Mouse (Mus musculus): ENCODE results near the gene Ppm1e. TPM values are rescaled to one million over a fixed set of nuclear protein-coding genes. Genes with fewer than 3 reads are reported as not detected.
"Not testable (repeated sequence)": the region's sequence is repeated elsewhere in the genome, so short reads cannot be mapped to it uniquely, and the experiment has no call there.

The Ppm1e gene
- polyA plus RNA-seq, 1 experiment, result 3.6 TPM

DNA sequence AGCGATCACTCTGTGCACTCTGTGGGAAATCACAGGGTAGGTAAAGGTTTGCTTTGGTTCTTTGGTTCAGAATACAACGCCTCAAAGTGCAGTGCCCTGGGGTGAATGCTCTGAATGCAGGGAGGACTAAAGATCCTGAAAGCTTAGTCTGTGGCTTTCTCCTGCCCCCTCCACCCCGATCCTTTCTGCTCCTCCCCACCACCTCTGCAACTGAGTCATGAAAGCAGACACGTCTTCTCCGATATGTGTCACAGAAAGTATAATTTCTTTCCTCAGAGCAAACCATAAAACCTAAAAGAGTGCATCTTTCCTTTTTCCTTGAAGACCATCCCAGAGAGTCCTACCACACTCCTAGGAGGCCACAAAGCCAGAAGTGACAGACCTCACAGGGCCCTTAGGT, 86.1 kb downstream of the Ppm1e start:
- Histone ChIP-seq H3K4me3 (ENCODE audit: control insufficient read depth, insufficient read depth, low read length) (no peak overlapping the region), H3K27me3 (ENCODE audit: control insufficient read depth, insufficient read depth, low read length) (no peaks in the 10 kb centered on the region), H3K4me1 (replicated peaks; ENCODE audit: control insufficient read depth, insufficient read depth, low read length) (peaks cover 5% of the 10 kb centered on the region), H3K36me3 (ENCODE audit: control insufficient read depth, insufficient read depth, low read length) (no peaks in the 10 kb centered on the region), H3K27ac (ENCODE audit: control insufficient read depth, insufficient read depth, low read length) (no peak overlapping the region)
- DNase-seq, result no peak
- 96% methylated on average over 5 of the region's 5 CpGs for WGBS
- TF ChIP-seq CTCF (IDR thresholded peaks at IDR 0.05; ENCODE audit: borderline replicate concordance, control insufficient read depth, extremely low read depth, insufficient read depth, low read length, poor library complexity) (no peak), POLR2A (IDR thresholded peaks at IDR 0.05; ENCODE audit: control insufficient read depth, extremely low read depth, insufficient read depth, low read length, poor library complexity) (no peak)

- 94% methylated on average over 1 of the region's 1 CpGs for WGBS
- no peak for TF ChIP-seq POLR2A (IDR thresholded peaks at IDR 0.05; ENCODE audit: control insufficient read depth, extremely low read depth, insufficient read depth, low read length, poor library complexity)
- no peak for TF ChIP-seq CTCF (IDR thresholded peaks at IDR 0.05; ENCODE audit: borderline replicate concordance, control insufficient read depth, extremely low read depth, insufficient read depth, low read length, poor library complexity)
- Histone ChIP-seq H3K4me1 (replicated peaks; ENCODE audit: control insufficient read depth, insufficient read depth, low read length) (peaks cover under 1% of the 10 kb centered on the region), H3K4me3 (ENCODE audit: control insufficient read depth, insufficient read depth, low read length) (no peak overlapping the region), H3K27me3 (ENCODE audit: control insufficient read depth, insufficient read depth, low read length) (no peaks in the 10 kb centered on the region), H3K27ac (ENCODE audit: control insufficient read depth, insufficient read depth, low read length) (no peak overlapping the region), H3K36me3 (ENCODE audit: control insufficient read depth, insufficient read depth, low read length) (no peaks in the 10 kb centered on the region)
- no peak for DNase-seq
These were observed 87.3 kb downstream of the Ppm1e start for GRCm38 (mm10) chr11:87271479-87271878.

- TF ChIP-seq CTCF (IDR thresholded peaks at IDR 0.05; ENCODE audit: borderline replicate concordance, control insufficient read depth, extremely low read depth, insufficient read depth, low read length, poor library complexity), result no peak
- no peak for TF ChIP-seq POLR2A (IDR thresholded peaks at IDR 0.05; ENCODE audit: control insufficient read depth, extremely low read depth, insufficient read depth, low read length, poor library complexity)
- Histone ChIP-seq H3K36me3 (ENCODE audit: control insufficient read depth, insufficient read depth, low read length) (no peaks in the 10 kb centered on the region), H3K4me3 (ENCODE audit: control insufficient read depth, insufficient read depth, low read length) (no peak overlapping the region), H3K27me3 (ENCODE audit: control insufficient read depth, insufficient read depth, low read length) (no peaks in the 10 kb centered on the region), H3K27ac (ENCODE audit: control insufficient read depth, insufficient read depth, low read length) (no peak overlapping the region), H3K4me1 (replicated peaks; ENCODE audit: control insufficient read depth, insufficient read depth, low read length) (no peaks in the 10 kb centered on the region)
- WGBS, result 69% methylated on average over 2 of the region's 2 CpGs
- DNase-seq, result no peak
These were observed 87.9 kb downstream of the Ppm1e start for GRCm38 (mm10) chr11:87270958-87271357.

DNA sequence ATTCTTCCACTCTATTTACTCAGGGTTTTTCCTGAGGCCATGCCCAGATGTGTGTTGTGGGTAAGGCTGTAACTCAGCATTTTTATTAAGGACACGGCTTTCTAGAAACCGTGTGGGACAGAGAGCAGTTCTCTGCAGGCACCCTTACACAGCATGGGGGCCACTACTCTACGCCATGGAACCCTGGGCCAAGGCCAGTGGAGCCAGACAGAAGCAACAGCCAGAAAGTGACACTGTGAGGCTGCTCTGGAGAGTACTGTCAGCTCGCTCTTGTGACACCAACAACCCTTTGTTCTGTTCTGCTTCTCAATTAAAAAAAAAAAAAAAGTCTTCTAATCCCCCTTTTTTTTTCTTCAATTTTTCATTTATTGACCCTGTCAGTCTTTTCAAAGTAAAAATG, 88.4 kb downstream of the Ppm1e start:
- H3K36me3 ChIP-seq (ENCODE audit: control insufficient read depth, insufficient read depth, low read length), result no peaks in the 10 kb centered on the region
- no peak overlapping the region for H3K4me3 ChIP-seq (ENCODE audit: control insufficient read depth, insufficient read depth, low read length)
- H3K27ac ChIP-seq (ENCODE audit: control insufficient read depth, insufficient read depth, low read length), result no peak overlapping the region
- no peaks in the 10 kb centered on the region for H3K27me3 ChIP-seq (ENCODE audit: control insufficient read depth, insufficient read depth, low read length)
- TF ChIP-seq CTCF (IDR thresholded peaks at IDR 0.05; ENCODE audit: borderline replicate concordance, control insufficient read depth, extremely low read depth, insufficient read depth, low read length, poor library complexity) (no peak), POLR2A (IDR thresholded peaks at IDR 0.05; ENCODE audit: control insufficient read depth, extremely low read depth, insufficient read depth, low read length, poor library complexity) (no peak)
- no peaks in the 10 kb centered on the region for H3K4me1 ChIP-seq (replicated peaks; ENCODE audit: control insufficient read depth, insufficient read depth, low read length)
- 91% methylated on average over 4 of the region's 4 CpGs for WGBS
- no peak for DNase-seq

- H3K27me3 ChIP-seq (ENCODE audit: control insufficient read depth, insufficient read depth, low read length), result no peaks in the 10 kb centered on the region
- H3K27ac ChIP-seq (ENCODE audit: control insufficient read depth, insufficient read depth, low read length), result no peak overlapping the region
- H3K4me3 ChIP-seq (ENCODE audit: control insufficient read depth, insufficient read depth, low read length), result no peak overlapping the region
- WGBS, result 79% methylated on average over 2 of the region's 2 CpGs
- H3K4me1 ChIP-seq (replicated peaks; ENCODE audit: control insufficient read depth, insufficient read depth, low read length), result peaks cover 4% of the 10 kb centered on the region
- H3K36me3 ChIP-seq (ENCODE audit: control insufficient read depth, insufficient read depth, low read length), result no peaks in the 10 kb centered on the region
- DNase-seq, result no peak
- no peak for TF ChIP-seq CTCF (IDR thresholded peaks at IDR 0.05; ENCODE audit: borderline replicate concordance, control insufficient read depth, extremely low read depth, insufficient read depth, low read length, poor library complexity)
- TF ChIP-seq POLR2A (IDR thresholded peaks at IDR 0.05; ENCODE audit: control insufficient read depth, extremely low read depth, insufficient read depth, low read length, poor library complexity), result no peak
These were observed 90.0 kb downstream of the Ppm1e start for GRCm38 (mm10) chr11:87268803-87269202.

GRCm38 (mm10) chr11:87266246-87266645, 92.6 kb downstream of the Ppm1e start:
- H3K4me1 ChIP-seq (replicated peaks; ENCODE audit: control insufficient read depth, insufficient read depth, low read length), result peaks cover 9% of the 10 kb centered on the region
- H3K27me3 ChIP-seq (ENCODE audit: control insufficient read depth, insufficient read depth, low read length), result no peaks in the 10 kb centered on the region
- 97% methylated on average over 4 of the region's 4 CpGs for WGBS
- TF ChIP-seq POLR2A (IDR thresholded peaks at IDR 0.05; ENCODE audit: control insufficient read depth, extremely low read depth, insufficient read depth, low read length, poor library complexity) (no peak), CTCF (IDR thresholded peaks at IDR 0.05; ENCODE audit: borderline replicate concordance, control insufficient read depth, extremely low read depth, insufficient read depth, low read length, poor library complexity) (no peak)
- no peak overlapping the region for H3K27ac ChIP-seq (ENCODE audit: control insufficient read depth, insufficient read depth, low read length)
- H3K36me3 ChIP-seq (ENCODE audit: control insufficient read depth, insufficient read depth, low read length), result no peaks in the 10 kb centered on the region
- H3K4me3 ChIP-seq (ENCODE audit: control insufficient read depth, insufficient read depth, low read length), result no peak overlapping the region
- DNase-seq, result no peak

- Histone ChIP-seq H3K4me1 (replicated peaks; ENCODE audit: control insufficient read depth, insufficient read depth, low read length) (peaks cover 24% of the 10 kb centered on the region), H3K27me3 (ENCODE audit: control insufficient read depth, insufficient read depth, low read length) (no peaks in the 10 kb centered on the region), H3K4me3 (ENCODE audit: control insufficient read depth, insufficient read depth, low read length) (no peak overlapping the region), H3K27ac (ENCODE audit: control insufficient read depth, insufficient read depth, low read length) (no peak overlapping the region), H3K36me3 (ENCODE audit: control insufficient read depth, insufficient read depth, low read length) (no peaks in the 10 kb centered on the region)
- TF ChIP-seq CTCF (IDR thresholded peaks at IDR 0.05; ENCODE audit: borderline replicate concordance, control insufficient read depth, extremely low read depth, insufficient read depth, low read length, poor library complexity) (no peak), POLR2A (IDR thresholded peaks at IDR 0.05; ENCODE audit: control insufficient read depth, extremely low read depth, insufficient read depth, low read length, poor library complexity) (no peak)
- 61% methylated on average over 7 of the region's 7 CpGs for WGBS
- DNase-seq, result no peak
These were observed 94.9 kb downstream of the Ppm1e start for GRCm38 (mm10) chr11:87263946-87264345.

DNA sequence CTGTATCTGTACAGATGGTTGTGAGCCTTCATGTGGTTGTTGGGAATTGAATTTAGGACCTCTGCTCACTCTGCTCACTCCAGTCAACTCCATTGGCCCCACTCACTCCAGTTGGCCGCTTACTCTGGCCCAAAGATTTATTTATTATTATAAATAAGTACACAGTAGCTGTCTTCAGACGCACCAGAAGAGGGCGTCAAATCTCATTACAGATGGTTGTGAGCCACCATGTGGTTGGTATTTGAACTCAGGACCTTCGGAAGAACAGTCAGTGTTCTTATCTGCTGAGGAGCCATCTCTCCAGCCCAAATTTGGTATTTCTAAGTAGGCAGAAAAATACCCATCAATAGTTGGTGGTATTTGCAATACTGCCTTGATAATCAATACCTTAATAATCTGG, 97.1 kb downstream of the Ppm1e start:
- not testable (repeated sequence) for H3K27me3 ChIP-seq (ENCODE audit: control insufficient read depth, insufficient read depth, low read length); H3K4me3 ChIP-seq (ENCODE audit: control insufficient read depth, insufficient read depth, low read length); H3K27ac ChIP-seq (ENCODE audit: control insufficient read depth, insufficient read depth, low read length); H3K36me3 ChIP-seq (ENCODE audit: control insufficient read depth, insufficient read depth, low read length); DNase-seq
- peaks cover 24% of the 10 kb centered on the region for H3K4me1 ChIP-seq (replicated peaks; ENCODE audit: control insufficient read depth, insufficient read depth, low read length)
- WGBS, result 91% methylated on average over 4 of the region's 4 CpGs

Data from thymus, adult 2 months (tissue).